Mouse (Mus musculus) lung, adult 2 months (tissue): ENCODE data around the gene Akt1.

ENCODE experiments used
- CTCF ChIP-seq: fragments of 200-500 bp; IDR thresholded peaks from 2 replicates; pipeline ENCODE4 v1.5.1; 2011; ENCODE audit warnings: mild to moderate bottlenecking, low read length, control low read depth; ENCODE audit not compliant: insufficient read depth
- POLR2A ChIP-seq: fragments of 200-500 bp; IDR thresholded peaks from 2 replicates; pipeline ENCODE4 v1.6.1; 2011; ENCODE audit warnings: low read depth, mild to moderate bottlenecking, control low read depth, low read length, borderline replicate concordance; ENCODE audit errors: extremely low read depth

DNA sequence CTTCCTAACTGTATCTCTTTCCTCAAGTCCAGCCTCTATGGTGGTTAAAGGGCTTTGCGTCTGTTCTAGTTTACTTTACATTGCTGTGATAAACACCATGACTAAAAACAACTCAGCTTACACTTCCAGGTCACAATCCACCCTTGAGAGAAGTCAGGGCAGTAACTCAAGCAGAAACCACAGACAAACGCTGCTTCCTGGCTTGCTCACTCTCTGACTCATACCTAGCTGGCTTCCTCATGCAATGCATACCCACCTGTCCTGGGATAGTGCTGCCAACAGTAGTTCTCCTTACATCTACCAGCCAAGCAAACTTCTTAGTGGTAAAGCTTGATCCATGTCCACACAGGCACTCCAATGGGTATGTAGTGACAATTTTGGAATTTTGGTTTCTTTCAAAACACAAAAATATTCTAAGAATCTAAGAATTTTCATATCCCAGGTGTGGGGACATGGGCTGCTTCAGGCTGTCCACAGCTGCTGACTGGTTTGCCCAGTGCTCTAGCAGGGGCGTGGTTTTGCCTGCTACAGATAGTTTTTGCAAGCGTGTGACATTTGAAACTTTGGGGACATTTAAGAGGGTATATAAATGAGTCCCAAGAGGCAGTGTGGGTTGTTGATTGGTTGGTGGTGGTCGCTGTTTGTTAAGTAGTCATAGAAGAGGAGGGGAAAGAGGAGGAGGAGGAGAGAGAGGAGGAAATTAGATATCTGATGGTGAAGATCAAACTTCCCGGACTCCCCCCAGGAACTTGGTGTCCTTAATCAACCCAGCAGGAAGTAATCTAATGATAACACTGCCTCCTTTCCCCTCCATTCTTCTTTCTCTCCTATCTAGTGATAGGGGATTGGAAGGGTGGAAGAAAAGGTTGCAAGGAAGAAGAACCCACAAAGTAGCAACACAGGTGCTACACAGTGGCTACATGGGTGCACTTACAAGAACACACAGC, 28.0 kb upstream of the Akt1 start:
- no peak for TF ChIP-seq CTCF
- TF ChIP-seq POLR2A, result no peak
